Mouse (Mus musculus) kidney, adult 9 months (tissue): Measurements from ENCODE around the gene Ppp1r37.
A peak's percentile ranks its signal among the peaks of the same experiment; 100 is the strongest.

ENCODE experiments used
- DNase-seq: peaks from one replicate; pipeline ENCODE4 v3.0.0; 2022

Gene Ppp1r37

GRCm38 (mm10) chr7:19495521-19496213 lies 67.2 kb downstream of the Ppp1r37 start:
- peak; percentile 89 for DNase-seq

- peak; percentile 47 for DNase-seq
These were observed 68.0 kb downstream of the Ppp1r37 start for GRCm38 (mm10) chr7:19494751-19495474.

- DNase-seq: peak; percentile 77
These were observed 71.1 kb downstream of the Ppp1r37 start for GRCm38 (mm10) chr7:19491731-19492130.

GRCm38 (mm10) chr7:19489525-19489924 lies 73.4 kb downstream of the Ppp1r37 start:
- DNase-seq: no peak

GRCm38 (mm10) chr7:19486549-19486948 lies 76.3 kb downstream of the Ppp1r37 start:
- DNase-seq: no peak

GRCm38 (mm10) chr7:19485488-19485887 lies 77.4 kb downstream of the Ppp1r37 start:
- DNase-seq: no peak

- no peak for DNase-seq
These were observed 79.6 kb downstream of the Ppp1r37 start for GRCm38 (mm10) chr7:19483281-19483680.
